Mouse (Mus musculus) lung, postnatal 0 days (tissue): ENCODE data around the gene Ltv1. TPM values are rescaled to one million over a fixed set of nuclear protein-coding genes. Genes with fewer than 3 reads are reported as not detected.

ENCODE experiments used
- ATAC-seq: fragments of 200-750 bp; cut with Nextera tagmentation; 2 replicates; pipeline ENCODE4 v1.8.0; 2017; ENCODE audit warnings: moderate library complexity
- DNase-seq: peaks from one replicate; pipeline ENCODE4 v3.0.0-alpha.2; 2016; ENCODE audit warnings: low spot score
- H3K27ac ChIP-seq: fragments of 300-500 bp; sonication (generic); 2 replicates; pipeline ENCODE4 v1.5.1; 2014; ENCODE audit warnings: antibody characterized with exemption, mild to moderate bottlenecking, low read length, mixed read lengths
- H3K27me3 ChIP-seq: fragments of 300-500 bp; sonication (generic); replicated peaks from 2 replicates; pipeline ENCODE4 v1.6.1; 2014; ENCODE audit warnings: low read length, mixed read lengths; ENCODE audit not compliant: insufficient read depth
- H3K36me3 ChIP-seq: fragments of 300-500 bp; sonication (generic); 2 replicates; pipeline ENCODE4 v1.6.1; 2014; ENCODE audit warnings: low read length, mixed read lengths; ENCODE audit not compliant: insufficient read depth
- H3K4me1 ChIP-seq: fragments of 300-500 bp; sonication (generic); 2 replicates; pipeline ENCODE4 v1.6.1; 2014; ENCODE audit warnings: antibody characterized with exemption, low read depth, low read length, mixed read lengths; ENCODE audit not compliant: insufficient read depth
- H3K4me2 ChIP-seq: fragments of 300-500 bp; sonication (generic); replicated peaks from 2 replicates; pipeline ENCODE4 v1.6.1; 2014; ENCODE audit warnings: low read depth, mild to moderate bottlenecking, low read length, moderate library complexity, mixed read lengths
- H3K4me3 ChIP-seq: fragments of 300-500 bp; sonication (generic); 2 replicates; pipeline ENCODE4 v1.5.1; 2014; ENCODE audit warnings: low read depth, low read length
- H3K9ac ChIP-seq: fragments of 300-500 bp; sonication (generic); replicated peaks from 2 replicates; pipeline ENCODE4 v1.6.1; 2014; ENCODE audit warnings: low read depth, mild to moderate bottlenecking
- H3K9me3 ChIP-seq: fragments of 300-500 bp; sonication (generic); 2 replicates; pipeline ENCODE4 v1.6.1; 2016; ENCODE audit warnings: low read length, mixed read lengths
- CTCF ChIP-seq: IDR thresholded peaks from 2 replicates; pipeline ENCODE4 v1.5.1; 2016; ENCODE audit warnings: antibody characterized with exemption, mild to moderate bottlenecking
- EP300 ChIP-seq: IDR thresholded peaks from 2 replicates; pipeline ENCODE4 v1.6.1; 2016; ENCODE audit warnings: antibody characterized with exemption, mild to moderate bottlenecking, control low read depth
- WGBS: fragments of 180-500 bp; shearing (Covaris S2); extraction: QIAGEN DNeasy Blood & Tissue Kit; methylation state at CpG from one replicate; pipeline ENCODE4 v1.1.7; 2014; 5-methylcytosine and 5-hydroxymethylcytosine counted together
- polyA plus RNA-seq: library from polyadenylated mRNA; unstranded; fragments of >200 nt; fragmentation: Nextera tagmentation; extraction: Ambion mirVana; gene quantifications from 2 replicates; pipeline ENCODE4 v1.2.1, GENCODE M21; 2015

Ltv1 gene
- polyA plus RNA-seq, 1 experiment from 2014 or later = 32.2 TPM

DNA sequence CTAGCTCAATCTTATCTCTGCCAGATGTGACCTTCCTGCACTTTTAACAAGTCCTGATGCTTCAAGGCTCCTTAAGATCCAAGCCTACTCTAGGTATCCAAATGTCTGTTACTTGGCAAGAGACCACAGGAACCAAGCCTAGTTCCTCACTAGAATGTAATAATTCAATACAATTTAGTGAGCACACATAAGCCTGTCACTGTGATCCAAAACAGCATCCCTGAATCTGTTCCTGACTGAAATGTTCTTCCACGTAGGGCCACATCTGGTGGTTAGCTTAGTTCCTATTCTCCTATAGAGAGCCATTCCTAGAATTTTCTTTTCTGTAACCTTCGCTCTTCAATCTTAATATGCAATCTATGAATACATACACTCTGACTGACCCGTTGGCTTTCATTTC is 6.2 kb downstream of the Ltv1 start:
- TF ChIP-seq CTCF (no peak), EP300 (no peak)
- 84% methylated on average over 3 of the region's 3 CpGs for WGBS
- peaks cover 8% of the 10 kb centered on the region; the same call in 1 of the 2 replicates for H3K36me3 ChIP-seq
- H3K27me3 ChIP-seq = no peaks in the 10 kb centered on the region
- H3K4me2 ChIP-seq = no peak overlapping the region
- no peak for ATAC-seq
- no peak overlapping the region for H3K27ac ChIP-seq
- no peak for DNase-seq
- no peaks in the 10 kb centered on the region for H3K9me3 ChIP-seq
- H3K4me3 ChIP-seq = no peak overlapping the region
- no peaks in the 10 kb centered on the region for H3K4me1 ChIP-seq
- no peak overlapping the region for H3K9ac ChIP-seq

DNA sequence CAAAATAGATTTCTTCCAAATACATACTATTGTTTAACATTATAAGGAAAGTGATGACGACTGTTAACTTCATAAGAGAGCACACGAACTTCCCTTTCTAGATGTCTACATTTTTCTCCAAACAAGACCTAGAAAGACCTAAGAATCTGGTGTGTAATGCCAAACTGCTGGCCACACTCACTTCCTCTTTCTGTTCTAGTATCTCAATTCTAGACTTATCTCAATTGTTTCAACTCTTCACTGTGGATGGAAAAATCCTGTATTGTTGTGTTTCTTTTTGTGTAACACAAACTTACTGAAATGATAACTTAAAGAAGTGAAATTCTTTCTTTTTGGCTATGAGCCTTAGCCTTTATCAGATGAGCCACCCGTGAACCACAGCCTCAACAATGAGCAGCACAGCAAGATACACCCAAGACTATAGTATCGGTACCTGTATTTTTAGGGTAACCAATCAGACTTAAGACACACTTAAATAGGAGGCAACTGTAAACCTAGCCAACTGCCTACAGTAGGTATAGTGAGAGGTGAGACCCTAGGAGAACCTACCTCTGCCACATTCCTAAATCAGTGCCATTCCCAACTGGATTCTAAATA is 8.7 kb downstream of the Ltv1 start:
- no peaks in the 10 kb centered on the region for H3K27me3 ChIP-seq
- TF ChIP-seq CTCF (no peak), EP300 (no peak)
- H3K27ac ChIP-seq = no peak overlapping the region
- H3K36me3 ChIP-seq = peaks cover 15% of the 10 kb centered on the region; the same call in 1 of the 2 replicates
- 86% methylated on average over 4 of the region's 4 CpGs for WGBS
- ATAC-seq (no peak), DNase-seq (no peak)
- H3K9me3 ChIP-seq = no peaks in the 10 kb centered on the region
- H3K4me2 ChIP-seq = no peak overlapping the region
- no peak overlapping the region for H3K4me3 ChIP-seq
- no peak overlapping the region for H3K9ac ChIP-seq
- no peaks in the 10 kb centered on the region for H3K4me1 ChIP-seq

DNA sequence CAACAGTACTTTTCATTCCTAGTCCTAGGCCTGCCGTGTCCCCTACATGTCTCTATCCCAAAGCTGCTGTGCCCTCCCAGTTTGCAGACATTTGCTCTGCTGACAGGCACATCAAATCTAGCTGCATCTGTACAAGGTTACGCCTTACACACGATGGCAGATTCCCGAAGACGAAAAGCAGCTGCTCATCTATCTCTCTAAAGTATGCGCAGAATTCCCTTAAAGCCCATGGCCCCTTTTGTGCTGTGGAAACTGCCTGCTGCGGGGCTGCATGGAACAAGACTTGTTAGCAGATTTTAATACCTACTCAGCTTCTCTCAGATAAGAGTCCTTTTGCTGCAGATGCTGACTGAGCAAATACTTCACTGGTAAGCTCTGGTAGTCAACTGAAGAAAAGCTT is 12.8 kb downstream of the Ltv1 start:
- Histone ChIP-seq H3K4me1 (no peaks in the 10 kb centered on the region), H3K9me3 (no peaks in the 10 kb centered on the region), H3K27ac (no peak overlapping the region), H3K27me3 (no peaks in the 10 kb centered on the region), H3K9ac (no peak overlapping the region), H3K4me3 (no peak overlapping the region), H3K4me2 (no peak overlapping the region), H3K36me3 (peaks cover 19% of the 10 kb centered on the region; the same call in 1 of the 2 replicates)
- WGBS = 69% methylated on average over 7 of the region's 7 CpGs
- ATAC-seq (no peak), DNase-seq (no peak)
- TF ChIP-seq EP300 (no peak), CTCF (no peak)

DNA sequence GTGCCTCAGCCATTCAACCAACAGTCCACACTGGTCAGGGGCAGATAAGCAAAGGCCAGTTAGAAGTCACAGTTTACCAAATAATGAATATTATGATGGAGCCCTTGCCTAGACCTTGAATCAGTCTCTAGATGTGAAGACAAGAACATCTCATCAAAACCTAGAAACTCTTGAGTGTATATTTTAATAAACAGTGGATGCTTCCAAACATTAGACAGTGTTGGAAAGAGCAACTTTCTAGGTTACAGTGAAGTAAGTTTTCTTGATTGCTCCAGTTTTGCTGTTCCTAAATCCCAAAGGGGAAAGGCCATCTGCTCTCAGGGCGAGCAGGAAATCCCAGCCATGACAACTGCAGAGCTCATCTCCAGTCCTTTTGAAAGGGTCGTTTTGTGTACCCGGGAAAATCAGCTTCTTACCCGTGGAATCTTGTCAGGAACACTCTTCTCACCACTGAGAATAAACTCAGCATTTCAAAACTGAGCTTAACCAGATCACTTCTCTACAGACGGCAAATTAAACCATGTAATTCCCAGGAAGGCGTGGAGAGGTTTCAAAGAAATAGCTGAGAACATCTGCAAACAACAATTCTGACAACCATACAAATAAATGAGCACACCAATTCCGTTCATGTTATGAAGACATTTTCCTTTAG is 14.9 kb downstream of the Ltv1 start, which contains the start of gene Zc2hc1b:
Gene Zc2hc1b (minus strand): TSS at position 51 of the 652 bp plus-strand sequence.
- Histone ChIP-seq H3K27ac (no peak within 1 kb of the TSS), H3K9me3 (no peaks in the 10 kb centered on the region), H3K36me3 (peaks cover 19% of the 10 kb centered on the region; the same call in 1 of the 2 replicates), H3K9ac (no peak within 1 kb of the TSS), H3K4me1 (no peaks in the 10 kb centered on the region), H3K4me3 (no peak within 1 kb of the TSS), H3K27me3 (no peaks in the 10 kb centered on the region), H3K4me2 (no peak within 1 kb of the TSS)
- DNase-seq = no peak
- ATAC-seq = no peak
- no peak for TF ChIP-seq EP300
- no peak for TF ChIP-seq CTCF
- 73% methylated on average over 7 of the region's 7 CpGs for WGBS

DNA sequence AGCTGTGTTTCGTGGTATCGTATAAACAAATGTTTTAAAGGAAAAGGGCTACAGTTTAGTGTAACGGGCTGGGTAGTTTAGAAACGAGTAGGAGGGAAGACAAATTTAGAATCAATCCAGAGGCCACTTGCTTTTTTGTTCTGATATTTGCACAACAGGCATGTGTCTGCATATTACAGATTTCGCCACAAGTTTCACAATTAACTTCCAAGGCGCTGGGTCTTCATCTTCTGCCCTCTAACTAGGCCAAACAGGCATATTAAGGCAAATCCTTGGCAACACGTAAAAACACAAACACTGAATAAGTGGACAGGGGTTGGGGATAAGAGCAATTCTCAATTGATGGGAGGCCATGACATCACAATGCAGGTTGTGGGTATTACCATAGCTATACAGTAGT is 17.1 kb downstream of the Ltv1 start:
- peak; percentile 18 for DNase-seq
- Histone ChIP-seq H3K27me3 (no peaks in the 10 kb centered on the region), H3K4me1 (no peaks in the 10 kb centered on the region; the same call in 1 of the 2 replicates), H3K4me2 (no peak overlapping the region), H3K9ac (no peak overlapping the region), H3K4me3 (no peak overlapping the region), H3K27ac (no peak overlapping the region), H3K9me3 (no peaks in the 10 kb centered on the region), H3K36me3 (peaks cover 6% of the 10 kb centered on the region; the same call in 1 of the 2 replicates)
- TF ChIP-seq CTCF (no peak), EP300 (no peak)
- WGBS = 65% methylated on average over 7 of the region's 7 CpGs
- ATAC-seq = no peak

DNA sequence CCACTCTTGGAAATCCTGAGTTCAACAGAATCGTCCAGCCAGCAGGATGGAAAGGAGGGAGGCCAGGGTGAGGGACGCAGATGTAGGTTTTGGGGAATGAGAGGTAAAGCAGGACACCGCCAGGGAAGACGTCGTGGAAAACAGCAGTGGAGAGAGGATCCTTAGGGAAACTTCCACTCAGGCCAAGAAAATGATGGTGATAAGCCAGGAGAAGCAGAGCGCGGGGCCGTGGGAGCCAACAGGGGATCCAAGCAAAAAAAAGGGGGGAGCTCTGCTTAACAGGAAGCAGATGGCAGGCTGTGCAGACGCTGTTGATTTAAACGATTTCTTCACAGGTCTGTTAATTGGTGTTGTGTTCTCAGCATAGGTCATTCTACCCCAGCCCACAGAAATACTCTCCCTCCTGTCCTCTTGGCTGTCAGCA is 20.2 kb downstream of the Ltv1 start:
- no peak overlapping the region for H3K27ac ChIP-seq
- 0 out of 2 replicates have a peak, but pooled peaks have one; percentile 21 for ATAC-seq

More for the DNA sequence above, 20.2 kb downstream of the Ltv1 start:
- TF ChIP-seq CTCF = no peak
- Histone ChIP-seq H3K27me3 (no peaks in the 10 kb centered on the region), H3K4me2 (no peak overlapping the region), H3K9ac (no peak overlapping the region), H3K36me3 (no peaks in the 10 kb centered on the region), H3K9me3 (no peaks in the 10 kb centered on the region), H3K4me1 (no peaks in the 10 kb centered on the region; the same call in 1 of the 2 replicates), H3K4me3 (no peak overlapping the region)
- 42% methylated on average over 10 of the region's 10 CpGs for WGBS
- peak; percentile 31 for DNase-seq
